Mouse (Mus musculus): ENCODE measurements around the gene Ghrhr.

Gene Ghrhr

DNA sequence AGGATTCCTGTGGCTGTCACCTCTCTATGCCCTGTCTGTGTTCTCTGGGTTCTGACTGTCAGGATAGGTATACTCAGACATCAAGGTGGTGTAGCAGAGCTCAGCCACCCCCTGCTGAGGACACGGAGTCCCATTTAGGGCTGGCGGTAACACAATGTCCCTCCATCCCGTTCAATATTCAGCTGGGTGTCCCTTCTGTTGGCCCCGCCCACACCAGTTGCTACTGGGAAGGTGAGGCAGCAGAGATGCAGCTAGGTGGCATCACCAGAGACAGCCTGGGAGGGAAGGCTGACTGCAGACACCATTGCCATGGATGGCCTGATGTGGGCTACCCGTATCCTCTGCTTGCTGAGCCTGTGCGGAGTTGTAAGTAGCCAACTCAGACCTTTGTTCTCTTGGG lies at the start of gene Ghrhr:
TSS of gene Ghrhr (plus strand) at position 220 of the 400 bp plus-strand sequence.
- DNase-seq (ENCODE audit: low spot score): no peak

GRCm38 (mm10) chr6:55326299-55326698 lies 49.8 kb upstream of the Ghrhr start:
- no peak for DNase-seq (ENCODE audit: low spot score)

- DNase-seq (ENCODE audit: low spot score): no peak
Observed at GRCm38 (mm10) chr6:55327326-55327725, 48.8 kb upstream of the Ghrhr start.

DNA sequence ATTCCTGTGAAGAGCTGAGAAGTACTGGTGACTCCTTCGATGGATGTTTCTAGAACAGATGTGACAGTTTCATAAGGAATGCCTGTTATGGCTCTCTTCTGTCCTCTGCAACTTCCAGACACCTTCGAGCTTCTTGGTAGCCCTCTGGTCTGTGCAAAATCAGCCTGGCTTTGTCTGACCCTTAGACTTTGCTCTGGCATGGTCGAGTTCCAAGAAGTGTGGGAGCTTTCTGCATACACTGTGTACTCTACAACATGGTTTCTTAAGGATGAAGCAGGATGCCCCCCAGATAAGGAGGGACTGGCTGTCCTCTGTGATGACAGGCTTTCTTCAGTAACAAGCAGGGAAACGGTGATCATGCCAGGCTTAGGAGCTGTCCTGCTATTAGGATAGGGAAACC lies 47.9 kb upstream of the Ghrhr start:
- DNase-seq (ENCODE audit: low spot score): no peak

DNA sequence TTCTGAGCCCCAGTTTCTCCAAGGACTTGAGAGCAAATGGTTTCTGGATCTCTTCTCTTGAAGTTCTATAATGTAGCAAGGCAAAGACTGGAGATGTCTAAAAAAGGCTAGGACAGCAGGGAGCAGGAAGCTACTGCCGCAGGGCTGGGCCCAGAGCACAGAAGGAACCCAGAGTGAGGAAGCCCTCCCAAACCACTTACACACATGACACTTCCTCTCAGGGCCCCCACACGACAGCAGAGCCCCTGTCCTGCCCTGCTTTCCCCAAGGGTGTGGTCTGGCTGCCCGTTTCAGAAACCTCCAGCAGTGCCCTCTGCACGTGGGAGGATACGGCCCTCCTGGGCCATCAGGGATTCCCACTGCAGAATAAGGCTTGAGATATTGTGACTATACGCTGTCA lies 44.8 kb upstream of the Ghrhr start:
- DNase-seq (ENCODE audit: low spot score): no peak

GRCm38 (mm10) chr6:55332100-55332772 lies 43.9 kb upstream of the Ghrhr start:
- DNase-seq (ENCODE audit: low spot score): no peak

GRCm38 (mm10) chr6:55332773-55333109 lies 43.4 kb upstream of the Ghrhr start:
- DNase-seq (ENCODE audit: low spot score): no peak

- DNase-seq (ENCODE audit: low spot score): peak; percentile 15
Observed at GRCm38 (mm10) chr6:55335989-55336514, 40.0 kb upstream of the Ghrhr start, which contains the start of gene Aqp1. Aqp1 (plus strand) TSS chr6:55336432.

DNA sequence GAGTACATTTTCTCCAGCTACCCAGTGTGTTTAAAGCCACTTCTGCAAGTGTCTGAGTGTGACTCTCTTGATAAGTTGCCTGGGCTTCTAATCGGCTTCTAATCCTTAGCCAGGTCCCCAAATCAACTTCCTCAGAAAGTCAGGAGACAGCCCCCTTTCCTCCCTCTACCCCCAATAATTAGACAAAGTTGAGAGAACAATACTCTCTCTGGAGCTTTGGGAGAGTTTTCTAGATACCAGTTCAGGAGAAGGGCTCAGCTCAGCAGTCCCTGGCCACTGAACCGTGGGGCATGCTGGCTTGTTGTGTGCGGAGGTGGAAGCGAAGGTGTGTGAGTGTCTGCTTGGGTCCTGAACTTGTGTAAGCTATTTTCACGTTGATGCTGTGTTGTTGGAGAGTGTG lies 38.9 kb upstream of the Ghrhr start:
- DNase-seq (ENCODE audit: low spot score): no peak

DNA sequence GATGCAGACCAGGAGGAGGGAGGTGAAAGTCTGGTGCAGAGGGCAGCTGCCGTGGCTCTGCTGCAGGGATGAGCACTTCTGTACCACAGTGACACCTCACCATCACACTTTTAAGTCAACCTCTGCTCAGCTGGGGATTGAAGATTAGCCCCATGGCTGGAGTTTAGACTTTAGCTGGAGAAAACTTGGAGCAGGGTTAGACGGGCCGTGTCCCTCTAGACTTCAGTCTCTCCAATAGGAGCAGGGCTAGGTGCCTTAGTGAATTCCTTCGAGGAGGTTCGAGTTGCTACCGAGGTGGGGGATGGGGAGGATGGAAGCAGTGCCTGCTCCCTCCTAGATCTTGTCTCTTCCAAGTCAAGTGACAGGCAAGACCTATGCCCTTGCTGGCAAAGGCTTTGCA lies 38.0 kb upstream of the Ghrhr start:
- no peak for DNase-seq (ENCODE audit: low spot score)

DNA sequence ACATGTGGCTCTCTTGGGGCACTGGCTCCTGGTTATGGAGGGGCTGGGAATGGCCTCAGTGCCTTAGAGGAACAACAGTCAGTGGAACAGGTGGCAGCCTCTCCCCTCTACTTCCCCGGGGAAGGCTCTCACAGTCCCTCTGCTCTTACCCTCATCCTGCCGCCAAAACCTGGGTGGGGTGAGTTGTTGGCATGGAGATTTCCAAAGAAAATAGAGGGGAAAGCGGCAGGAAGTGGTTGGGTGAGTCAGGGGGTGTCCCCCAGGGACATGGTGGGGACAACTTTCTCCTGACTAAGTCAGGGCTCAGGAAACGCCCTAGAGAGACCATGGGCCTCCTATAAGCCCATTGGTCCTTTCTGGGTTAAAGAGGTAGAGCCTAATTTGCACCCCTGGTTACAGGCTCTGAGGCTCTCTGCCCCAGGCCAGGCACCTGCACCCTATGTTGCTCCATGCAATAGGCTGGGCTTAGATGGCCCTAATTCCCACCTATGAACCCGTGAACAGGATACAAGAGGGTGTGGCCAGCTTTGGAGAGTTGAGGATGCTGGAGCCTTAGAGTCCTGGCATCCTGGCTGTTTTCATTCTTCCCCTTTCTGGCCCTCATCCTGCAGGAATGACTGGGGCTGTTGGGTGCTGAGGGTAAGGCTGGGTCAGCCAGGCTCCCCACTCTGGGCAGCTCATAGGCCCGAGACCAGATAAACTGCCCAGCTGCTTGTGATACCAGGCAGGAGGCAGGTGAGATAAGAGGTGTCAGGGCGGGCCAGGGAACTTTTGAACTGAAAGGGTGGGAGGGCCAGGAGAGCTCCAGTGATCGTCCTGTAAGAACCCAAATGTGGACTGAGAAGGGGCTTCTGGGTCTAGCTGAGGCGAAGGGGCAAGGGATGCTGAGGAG lies 36.9 kb upstream of the Ghrhr start:
- DNase-seq (ENCODE audit: low spot score): no peak

GRCm38 (mm10) chr6:55341688-55342087 lies 34.4 kb upstream of the Ghrhr start:
- no peak for DNase-seq (ENCODE audit: low spot score)

DNA sequence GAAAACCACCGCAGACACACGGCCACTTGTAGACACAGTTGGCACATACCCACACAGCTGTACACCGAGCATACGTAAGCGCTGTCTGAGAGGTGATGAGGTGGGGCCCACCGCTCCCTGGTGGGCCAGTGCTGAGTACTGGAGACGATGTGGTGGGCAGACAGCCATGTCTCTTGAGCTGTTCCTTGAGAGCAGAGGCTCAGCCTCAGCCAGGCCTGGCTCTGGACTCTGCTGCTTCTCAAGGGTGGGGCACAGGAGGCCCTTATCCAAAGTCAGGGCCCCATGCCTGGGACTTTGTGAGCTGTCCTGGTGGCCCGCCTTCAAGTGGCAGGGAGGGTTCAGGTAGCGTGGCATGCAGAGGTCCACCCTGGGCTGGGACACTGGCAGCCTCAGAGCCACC lies 33.8 kb upstream of the Ghrhr start:
- no peak for DNase-seq (ENCODE audit: low spot score)

- DNase-seq (ENCODE audit: low spot score): no peak
Observed at GRCm38 (mm10) chr6:55343446-55343845, 32.6 kb upstream of the Ghrhr start.

DNA sequence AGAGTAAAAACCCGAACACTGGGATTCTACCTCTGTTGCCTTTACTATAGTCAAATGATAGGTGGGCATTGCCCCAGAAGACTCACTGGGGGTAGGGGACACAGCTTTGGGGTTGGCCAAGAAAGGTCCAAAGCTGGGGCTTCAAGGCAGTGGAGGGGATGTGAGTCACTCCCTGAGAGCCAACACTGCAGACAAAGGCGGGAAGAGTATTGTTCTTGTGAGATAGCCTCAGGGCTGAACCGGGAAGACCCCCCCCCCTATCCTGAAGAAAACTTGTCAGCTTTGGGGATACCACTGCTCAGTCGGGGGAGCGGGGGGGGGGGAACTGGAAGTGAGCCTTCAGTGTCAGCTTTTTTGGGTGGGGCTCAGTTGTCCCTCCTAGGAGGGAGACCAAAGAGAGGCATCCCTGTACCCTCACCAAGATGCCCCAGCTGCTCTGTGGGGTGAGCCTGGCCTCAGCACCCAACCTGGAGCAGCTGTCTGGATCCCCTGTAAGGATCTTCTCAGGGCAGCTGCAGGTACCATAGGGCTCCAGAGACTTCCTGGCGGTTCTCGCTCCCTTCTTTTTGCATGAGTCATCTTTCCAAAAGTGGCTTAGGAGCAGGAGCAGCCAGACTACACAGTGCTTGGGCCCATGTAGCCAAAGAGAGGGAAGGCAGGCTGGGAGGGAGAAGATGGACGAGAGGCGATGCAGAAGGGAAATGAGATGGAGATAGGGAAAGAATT lies 31.6 kb upstream of the Ghrhr start:
- DNase-seq (ENCODE audit: low spot score): no peak

- no peak for DNase-seq (ENCODE audit: low spot score)
Observed at GRCm38 (mm10) chr6:55345264-55345663, 30.8 kb upstream of the Ghrhr start.

GRCm38 (mm10) chr6:55346491-55346890 lies 29.6 kb upstream of the Ghrhr start:
- DNase-seq (ENCODE audit: low spot score): no peak

- no peak for DNase-seq (ENCODE audit: low spot score)
Observed at GRCm38 (mm10) chr6:55347711-55348571, 28.2 kb upstream of the Ghrhr start.

DNA sequence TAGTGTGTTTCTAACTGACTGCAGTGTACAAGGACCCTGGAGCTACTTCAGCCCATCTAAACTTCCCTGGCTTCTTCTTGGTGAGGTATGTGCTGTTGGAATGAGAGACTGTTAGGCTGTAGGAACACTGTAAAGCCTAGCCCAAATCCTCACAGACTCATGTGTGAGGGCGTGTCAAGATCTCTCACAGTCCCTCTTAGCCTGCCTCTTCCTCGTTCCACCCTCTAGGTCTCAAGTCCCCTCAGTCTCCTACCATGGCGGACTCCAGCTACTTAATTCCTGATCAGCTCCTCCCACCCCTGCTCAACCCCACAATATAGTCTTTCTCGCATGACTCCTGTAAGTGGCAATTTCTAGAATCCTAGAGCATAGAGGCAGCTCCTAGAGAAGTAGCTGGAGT lies 26.9 kb upstream of the Ghrhr start:
- DNase-seq (ENCODE audit: low spot score): no peak

- DNase-seq (ENCODE audit: low spot score): no peak
Observed at GRCm38 (mm10) chr6:55350383-55350952, 25.6 kb upstream of the Ghrhr start.

- DNase-seq (ENCODE audit: low spot score): no peak
Observed at GRCm38 (mm10) chr6:55351712-55352111, 24.4 kb upstream of the Ghrhr start.
